Mouse (Mus musculus): ENCODE data around the gene Fam117a.
"Not testable (repeated sequence)": the region's sequence is repeated elsewhere in the genome, so short reads cannot be mapped to it uniquely, and the experiment has no call there.

Gene Fam117a

DNA sequence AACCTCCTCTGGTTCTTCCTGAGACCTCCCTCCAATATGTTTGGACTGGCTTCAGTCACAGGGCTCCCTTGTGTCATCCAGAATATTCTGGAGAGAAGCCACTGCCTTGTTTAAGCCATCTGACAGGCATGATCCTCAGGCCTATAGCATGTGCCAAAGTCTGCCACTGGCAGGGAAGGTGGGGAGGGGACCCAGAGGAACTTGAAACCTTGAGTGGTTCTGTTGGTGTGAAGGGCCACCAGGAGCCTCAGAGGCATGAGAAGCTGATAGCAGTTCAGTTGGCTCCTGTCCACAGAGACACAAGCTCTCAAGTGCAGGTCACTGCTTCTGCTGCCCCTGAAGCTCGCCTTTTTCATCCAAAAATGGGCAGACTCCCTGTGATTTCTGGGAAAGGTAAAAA lies 59.7 kb downstream of the Fam117a start:
- DNase-seq = no peak

DNA sequence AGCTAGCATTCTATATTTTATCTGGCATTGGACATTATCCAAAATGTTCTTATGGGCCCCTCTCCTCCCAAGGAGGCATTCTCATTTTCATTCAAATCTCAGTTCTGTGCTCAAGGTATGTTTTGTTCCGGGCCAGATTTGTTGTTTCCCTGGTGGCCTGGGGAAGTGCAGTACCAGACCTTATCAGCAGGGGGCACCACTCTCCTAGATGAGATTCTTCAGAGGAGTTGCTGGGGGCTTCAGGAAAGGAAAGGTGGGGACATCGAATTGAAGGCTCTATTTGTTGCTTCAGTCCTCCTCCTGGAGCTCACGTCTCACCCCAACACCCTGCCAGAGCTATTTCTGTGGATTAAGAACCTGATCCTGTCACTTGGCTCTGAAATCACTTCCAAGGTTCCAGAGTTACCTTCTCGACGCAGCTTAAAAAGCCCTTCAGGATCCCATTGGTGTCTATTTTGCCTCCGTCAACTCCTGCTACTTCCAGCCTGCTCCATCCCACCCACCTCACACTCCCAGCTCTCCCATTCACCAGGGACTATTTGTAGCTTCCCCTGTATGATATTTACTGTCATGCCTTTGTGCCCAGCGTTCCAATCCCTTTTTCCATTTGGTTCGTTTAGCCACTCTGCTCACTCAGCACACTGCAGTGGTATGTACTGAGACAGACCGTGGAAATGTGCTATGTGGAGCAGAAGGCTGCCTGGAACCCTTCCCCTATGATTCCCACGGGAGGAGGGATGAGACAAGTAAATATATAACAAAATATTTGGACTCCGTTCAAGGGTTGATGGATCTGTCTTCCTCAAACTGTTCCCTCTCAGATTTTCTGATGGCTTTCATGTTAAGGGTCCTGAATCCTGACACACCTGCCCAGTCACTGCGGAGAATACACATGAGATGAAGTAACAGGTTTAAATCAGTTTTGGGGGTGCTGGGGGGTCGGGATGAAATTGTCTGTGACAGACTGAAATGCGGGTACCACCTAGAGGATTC lies 61.3 kb downstream of the Fam117a start:
- DNase-seq = peak; percentile 86

DNA sequence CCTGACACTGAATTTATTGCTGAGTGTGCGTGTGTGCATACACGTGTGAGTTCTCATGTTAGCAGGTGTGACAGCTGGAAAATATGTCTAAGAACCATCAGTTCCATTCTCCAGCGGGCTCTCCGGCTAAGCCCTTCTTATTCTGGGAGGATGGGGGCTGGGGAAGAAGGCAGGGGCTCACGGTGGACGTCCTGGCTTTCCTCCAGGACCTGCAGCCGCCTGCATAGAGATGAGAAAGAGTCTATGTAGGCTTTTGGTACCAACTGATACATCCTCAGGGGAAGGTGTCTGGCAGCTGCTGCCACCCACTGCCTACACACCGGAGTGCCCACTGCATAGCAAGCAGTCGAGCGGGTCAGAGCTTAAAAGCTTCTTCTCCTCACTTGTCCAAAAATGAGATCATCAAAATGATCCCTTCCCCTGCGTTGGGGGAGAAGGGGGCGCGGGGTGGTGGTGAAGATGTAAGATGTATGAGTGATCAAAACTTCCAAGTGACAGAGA lies 62.8 kb downstream of the Fam117a start:
- no peak for DNase-seq

DNA sequence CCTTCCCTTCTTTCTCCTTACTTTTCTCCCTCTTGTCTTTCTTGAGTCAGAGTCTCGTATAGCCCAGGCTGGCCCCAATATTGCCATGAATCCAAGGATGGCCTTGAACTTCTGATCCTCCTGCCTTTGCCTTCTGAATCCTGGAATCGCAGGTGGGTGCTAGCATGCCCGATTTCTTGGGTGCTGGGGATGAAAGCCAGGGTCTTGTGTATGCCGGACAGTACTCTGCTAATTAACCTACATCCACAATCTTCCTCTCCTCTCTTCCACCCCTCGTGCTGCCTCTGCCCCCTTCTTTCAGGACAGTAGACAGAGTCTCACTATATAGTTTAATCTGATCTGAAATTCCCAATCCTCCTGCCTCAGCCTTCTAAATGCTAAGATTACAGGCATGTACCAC lies 64.8 kb downstream of the Fam117a start:
- no peak for DNase-seq

DNA sequence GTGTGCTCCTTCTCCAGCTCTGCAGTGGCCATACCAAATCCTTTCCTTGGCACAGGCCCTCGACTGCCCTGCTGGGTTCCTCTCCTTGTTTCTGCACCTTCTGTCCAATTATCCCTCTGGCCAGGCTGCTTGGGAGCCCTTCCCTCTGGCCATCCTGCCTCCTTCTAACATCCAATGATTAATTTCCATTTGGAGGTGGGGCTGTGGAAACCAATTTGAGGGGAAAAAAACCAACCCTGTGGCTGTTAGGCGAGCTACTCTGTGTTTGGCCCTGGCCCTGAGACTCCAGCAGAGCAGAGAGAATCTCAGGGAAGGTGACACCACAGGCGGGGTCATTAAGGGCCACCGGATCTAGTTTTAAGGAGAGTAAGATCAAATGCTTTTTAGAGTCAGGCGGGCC lies 65.4 kb downstream of the Fam117a start:
- no peak for DNase-seq

DNA sequence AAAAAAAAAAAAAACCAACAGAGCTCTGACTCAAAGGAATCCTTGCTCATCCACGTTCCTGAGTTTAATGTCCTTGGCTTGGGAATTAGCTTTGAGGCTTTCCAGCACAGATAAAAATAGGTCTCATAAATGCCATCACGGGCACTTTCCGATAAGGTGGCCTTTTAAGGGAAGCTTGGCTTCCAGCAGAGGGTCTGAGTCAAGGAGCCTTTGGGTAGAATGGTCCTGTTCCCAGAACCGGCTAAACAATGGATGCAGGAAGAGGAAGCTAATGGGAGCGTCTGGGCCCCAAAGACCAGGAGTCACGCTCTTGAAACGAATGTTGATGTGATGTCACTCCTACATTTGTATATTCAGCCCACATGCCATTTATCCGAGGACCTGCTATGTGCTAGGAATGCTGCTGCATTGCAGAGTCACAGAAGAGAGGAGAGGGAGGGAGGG lies 65.9 kb downstream of the Fam117a start:
- no peak for DNase-seq

DNA sequence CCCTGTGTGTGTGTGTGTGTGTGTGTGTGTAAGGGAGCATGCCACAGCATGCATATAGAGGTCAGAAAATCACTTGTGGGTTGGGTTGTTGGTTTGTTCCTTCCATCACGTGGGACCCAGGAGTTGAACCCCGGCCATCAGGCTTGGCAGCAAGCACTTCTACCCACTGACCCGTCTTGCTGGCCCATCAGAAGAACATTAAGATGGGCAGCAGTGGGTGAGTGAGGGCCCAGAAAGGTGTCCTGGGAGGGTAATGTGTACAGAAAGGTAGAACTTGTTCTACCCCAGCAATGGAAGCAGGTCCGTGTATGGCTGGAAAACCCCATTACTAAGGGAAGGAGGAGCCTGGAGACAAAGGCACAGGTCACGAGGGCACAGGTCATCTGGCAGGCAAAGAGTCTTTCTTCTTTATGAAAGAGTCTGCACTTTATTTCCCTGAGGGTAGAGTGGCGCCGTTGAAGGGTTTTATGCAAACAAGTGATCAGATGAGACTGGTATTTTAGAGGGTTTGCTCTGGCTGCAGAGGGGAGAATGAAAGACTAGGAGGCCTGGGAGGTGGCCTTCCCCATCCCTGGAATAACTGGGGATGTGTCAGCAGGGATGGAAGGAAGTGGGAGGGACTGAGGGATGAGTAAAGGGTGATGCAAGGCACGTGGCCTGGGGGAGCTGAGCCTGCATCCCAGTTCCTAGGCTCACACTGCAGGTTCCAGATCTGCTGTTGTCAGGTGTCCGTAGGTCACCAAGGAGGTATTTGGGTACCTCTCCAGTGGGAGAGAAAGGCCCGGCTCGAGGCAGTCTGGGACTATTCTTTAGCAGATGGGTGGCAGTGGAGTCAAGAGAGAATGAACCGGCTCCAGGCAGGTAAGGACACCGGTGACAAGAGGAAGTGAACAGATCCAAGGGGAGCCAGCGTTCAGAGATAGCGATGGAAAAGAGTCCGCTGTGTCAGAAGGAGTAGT lies 66.8 kb downstream of the Fam117a start:
- no peak for DNase-seq

DNA sequence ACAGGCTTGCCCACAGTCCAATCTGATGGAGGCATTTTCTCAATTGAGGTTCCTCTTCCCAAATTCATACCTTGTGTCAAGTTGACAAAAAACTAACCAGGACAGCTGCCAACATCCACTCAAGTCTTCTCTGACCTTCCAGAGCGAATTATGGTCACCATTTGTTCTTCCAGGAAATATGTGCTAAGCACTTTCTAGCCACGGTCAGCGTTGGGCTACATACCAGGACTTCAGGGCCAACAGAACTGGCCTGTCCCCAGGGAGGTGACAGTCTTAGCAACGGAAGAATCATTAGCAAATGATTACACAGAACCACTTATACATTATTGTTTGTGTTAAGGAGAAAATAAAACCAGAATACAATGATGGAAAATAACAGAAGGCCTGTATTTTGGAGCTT lies 69.0 kb downstream of the Fam117a start:
- no peak for DNase-seq

DNA sequence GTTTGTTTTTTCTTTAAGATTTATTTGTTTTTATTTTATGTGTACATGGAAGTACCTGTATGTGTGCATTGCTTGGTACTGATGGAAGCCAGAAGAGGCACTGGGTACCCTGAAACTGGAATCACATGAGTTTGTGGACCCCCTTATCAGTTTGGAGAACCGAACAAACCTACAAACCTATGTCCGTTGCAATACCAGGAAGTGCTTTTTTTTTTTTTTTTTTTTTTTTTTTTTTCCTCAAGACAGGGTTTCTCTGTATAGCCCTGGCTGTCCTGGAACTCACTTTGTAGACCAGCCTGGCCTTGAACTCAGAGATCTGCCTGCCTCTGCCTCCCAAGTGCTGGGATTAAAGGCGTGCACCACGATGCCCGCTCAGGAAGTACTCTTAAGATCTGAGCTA lies 69.6 kb downstream of the Fam117a start:
- DNase-seq = not testable (repeated sequence)

DNA sequence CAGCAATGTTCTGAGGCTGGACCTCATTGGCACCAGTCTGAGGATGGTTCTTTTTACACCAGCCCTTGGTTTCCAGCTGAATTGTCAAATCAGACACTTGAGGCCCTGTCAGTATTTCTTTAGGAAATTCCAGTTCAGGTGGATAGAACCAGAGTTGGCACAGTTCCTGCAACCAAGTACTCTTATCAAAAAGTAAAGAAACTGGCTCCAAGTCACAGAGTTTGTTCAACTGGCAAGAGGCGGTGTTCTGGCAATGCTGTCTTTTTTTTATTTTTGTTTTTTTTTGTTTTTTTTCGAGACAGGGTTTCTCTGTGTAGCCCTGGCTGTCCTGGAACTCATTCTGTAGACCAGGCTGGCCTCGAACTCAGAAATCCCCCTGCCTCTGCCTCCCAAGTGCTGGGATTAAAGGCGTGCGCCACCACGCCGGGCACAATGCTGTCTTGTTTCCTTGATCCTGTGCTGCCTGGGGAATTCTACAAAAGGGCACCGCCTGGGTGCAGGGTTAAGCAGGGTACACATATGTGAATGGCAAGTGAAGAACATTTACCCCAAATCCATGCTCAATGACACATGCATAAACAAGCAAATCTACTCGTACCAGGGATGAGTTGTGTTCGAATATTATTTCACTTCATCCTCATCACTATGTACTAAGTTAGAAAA lies 72.8 kb downstream of the Fam117a start:
- DNase-seq = peak; percentile 63

DNA sequence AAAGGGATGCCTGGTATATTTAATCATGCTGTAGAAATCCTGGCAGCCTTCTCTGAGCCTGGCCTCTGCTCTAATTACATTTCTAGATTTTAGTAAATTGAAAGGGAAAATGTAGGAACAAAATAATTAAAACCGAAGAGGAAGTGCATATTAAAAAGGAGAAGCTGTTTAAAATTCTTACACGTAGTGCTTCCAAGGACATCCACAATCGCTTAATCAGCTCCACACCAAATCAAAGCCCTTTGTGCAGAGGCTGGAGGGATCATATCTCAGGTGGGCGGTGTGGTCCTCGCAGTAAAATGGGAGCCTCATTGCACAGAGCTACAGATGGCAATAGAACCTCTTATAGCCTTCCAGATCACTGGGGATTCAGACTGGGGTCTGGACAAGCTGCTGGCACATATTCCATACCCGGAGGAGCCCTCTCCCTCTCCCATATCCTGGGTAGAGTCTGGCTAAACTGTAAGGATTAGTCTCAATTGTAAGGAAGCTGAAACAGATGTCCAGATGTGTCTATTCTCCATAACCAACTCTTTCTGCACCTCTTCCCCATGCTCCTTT lies 74.7 kb downstream of the Fam117a start:
- DNase-seq = no peak

DNA sequence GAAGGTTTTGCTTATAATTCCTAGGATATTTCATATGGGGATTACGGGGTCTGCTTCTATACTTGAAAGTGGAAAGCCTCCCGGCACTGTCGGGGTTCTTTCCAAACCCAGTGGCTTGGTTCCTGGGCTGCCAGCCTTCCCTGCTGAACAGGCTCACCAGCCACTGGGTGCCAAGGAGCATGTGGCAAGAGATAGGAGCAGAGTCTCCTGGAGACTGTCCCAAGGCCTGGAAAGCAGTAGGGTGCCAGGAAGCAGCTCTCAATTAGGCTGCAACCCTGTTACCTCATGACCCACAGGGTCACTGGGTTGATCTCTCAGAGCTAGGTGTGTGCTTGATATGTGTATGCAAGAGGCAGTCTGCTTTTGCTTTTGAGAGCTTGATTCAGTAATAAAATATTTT lies 75.8 kb downstream of the Fam117a start:
- no peak for DNase-seq

DNA sequence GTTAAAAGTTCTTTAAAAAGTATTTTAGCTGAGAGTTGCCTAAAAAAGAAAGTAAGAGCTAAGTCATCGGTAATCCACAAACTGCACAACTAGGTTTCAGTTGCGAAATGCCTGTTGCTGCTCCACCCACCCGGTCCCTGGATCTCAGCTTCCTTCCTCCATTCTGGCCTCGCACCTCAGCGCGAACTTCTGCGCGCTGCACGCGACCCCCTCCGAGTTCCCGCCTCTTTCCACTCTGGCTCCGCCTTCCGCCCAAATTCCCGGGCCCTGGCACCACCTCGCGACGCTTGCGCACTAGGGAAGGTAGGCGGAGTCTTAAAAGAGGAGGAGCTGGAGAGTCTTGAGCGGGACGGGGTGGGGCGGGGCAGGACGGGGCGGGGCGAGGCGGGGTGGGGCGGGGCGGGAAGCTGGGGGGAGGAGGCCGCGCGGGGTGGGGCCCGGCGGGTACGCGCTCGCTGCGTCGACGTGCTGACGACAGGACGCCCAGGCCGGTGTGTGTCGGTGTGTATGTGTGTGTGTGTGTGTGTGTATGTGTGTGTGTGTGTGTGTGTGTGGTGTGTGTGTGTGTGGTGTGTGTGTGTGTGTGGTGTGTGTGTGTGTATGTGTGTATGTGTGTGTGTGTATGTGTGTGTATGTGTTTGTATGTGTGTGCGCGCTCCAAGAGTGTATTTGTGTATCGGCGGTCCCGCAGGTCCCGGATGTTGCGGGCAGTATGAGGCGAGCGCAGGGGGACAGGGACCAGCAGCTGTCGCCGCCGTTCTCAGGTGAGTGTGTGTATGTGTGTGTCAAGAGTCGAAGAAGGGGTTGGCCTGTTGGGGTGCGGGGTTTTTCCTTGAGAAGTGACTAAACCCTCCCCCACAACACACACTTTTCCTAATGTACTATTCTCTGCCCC lies 77.1 kb downstream of the Fam117a start, which contains the start of gene Spop:
Spop (plus strand) TSS at position 440 of the 895 bp plus-strand sequence.
- peak; percentile 96 for DNase-seq

DNA sequence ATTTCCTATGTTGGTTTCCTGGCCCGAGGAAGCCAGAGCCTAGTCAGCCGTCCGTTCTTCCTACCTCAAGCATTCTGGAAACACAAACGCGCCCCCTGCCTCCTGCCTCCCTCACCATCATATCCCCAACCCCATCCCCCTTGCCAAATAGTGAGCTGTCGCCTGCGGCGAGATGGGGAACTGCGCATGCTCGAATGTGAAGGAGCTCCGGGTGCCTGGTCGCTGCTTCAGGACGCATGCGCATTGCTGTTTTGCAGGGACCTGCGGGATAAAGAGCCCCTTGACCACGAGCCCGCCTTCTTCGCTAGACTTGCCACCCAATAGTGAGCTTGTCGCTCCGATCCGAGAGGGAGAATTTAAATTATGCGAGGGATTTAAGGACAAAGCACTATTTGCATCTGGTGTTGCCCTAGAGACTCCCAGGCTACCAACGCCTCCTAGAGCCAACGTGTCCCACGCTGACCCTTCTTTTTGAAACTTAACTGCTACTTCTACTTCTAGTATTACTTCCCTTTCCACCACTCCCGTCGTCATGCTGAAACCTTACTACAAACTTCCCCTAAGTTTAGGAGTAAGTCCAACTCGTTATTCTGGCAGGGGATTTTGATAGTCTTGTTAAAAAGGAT lies 77.8 kb downstream of the Fam117a start:
- DNase-seq = peak; percentile 96

DNA sequence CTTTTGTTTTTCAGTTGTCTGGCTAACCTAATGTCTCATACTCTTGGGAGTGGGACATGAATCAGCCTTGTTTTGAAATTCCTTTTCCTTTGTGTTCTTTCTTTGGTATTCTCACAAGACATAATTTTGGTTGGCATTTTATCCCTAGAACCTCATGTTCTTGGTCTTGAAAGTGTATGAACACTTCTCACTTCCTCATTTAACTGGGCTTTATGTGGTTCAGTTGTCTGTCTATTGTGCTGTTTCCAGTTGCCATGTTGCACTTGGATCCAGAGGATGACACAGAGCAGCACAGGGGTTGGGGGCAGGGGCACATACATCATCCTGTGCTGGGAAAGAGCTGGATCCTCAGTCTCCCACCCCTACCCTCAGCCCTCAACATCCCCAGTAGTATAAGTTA lies 79.1 kb downstream of the Fam117a start:
- DNase-seq = no peak

DNA sequence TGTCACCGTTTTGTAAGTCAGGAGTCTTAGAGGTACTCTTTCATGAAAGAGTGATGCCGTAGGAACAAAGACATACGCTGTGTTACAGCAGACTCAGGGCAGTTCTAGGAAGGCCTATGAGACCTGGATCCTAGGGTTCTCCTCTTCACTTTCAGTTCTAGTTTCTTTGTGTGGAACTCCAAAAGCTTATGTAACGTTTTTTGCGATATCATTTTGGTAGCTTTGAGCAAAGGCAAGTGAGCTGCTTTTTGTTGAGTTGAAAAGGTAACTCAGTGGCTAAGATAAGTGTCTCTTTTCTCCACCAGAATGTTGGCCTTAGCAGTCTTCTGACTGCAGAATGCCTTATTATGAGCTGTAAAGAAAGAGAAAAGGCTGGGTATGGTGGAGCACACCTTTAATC lies 80.5 kb downstream of the Fam117a start:
- DNase-seq = no peak

DNA sequence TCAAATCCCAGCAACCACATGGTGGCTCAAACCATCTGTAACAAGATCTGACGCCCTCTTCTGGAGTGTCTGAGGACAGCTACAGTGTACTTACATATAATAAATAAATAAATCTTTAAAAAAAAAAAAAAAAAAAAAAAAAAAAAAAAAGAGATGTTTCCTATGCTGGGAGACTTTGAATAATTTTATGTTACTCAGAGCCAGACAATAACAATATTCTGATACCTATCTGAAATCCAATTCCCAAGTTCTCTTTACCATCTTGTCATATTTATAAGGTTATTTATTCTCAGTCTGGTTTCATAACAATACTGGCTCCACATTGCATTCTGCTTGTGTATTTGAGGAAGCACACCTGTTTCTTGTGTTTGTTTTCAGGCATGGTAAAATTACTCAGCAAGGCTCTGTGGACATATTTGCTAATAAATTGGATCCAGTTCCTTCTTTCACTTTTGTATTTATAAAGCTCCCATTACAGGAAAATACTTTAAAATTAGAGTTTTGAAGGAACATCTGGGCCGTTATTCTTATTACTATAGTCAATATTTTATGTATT lies 84.1 kb downstream of the Fam117a start:
- DNase-seq = no peak

DNA sequence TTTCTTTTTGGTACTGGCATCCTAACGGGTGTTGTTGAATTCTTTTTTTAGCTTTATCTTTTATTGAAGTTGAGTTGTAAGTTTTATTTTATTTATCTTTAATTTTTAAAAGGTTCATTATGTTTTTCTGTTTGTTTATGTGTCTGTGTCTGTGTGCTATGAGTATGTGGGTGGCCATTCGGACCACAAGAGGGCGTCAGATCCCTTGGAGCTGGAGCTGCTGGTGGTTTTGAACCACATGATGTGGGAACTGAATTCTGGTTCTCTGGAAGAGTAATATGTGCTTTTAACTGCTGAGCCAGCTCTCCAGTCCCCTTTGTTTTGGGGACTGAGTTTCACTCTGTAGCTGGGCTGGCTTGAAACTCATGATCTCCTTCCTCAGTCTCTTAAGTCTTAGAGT lies 86.7 kb downstream of the Fam117a start:
- no peak for DNase-seq

DNA sequence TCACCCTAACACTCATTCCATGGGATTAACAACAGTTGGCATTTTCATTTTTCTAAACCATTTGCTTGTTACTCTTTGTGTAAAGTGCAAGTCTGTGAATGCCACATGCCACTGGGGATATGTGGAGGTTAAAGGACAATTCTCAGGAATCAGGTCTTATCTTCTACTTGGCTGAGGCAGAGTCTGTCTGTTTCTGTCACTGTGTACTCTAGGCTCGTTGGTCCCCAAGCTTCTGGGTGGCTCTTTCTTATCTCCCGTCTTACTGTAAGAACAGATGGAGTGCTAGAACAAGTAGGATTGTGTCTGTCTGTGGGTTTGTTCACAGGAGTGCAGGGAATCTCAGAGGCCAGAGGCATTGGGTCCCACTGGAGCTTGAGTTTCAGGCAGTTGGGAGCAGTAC lies 94.5 kb downstream of the Fam117a start:
- no peak for DNase-seq
